Mouse (Mus musculus): ENCODE measurements at regions not wholly inside any gene's neighbourhood (a gene's known extent, or its start where the extent isn't known, plus 50 kb on each side); places are given as distances from the start of the nearest gene placed in this dataset.
A peak's percentile ranks its signal among the peaks of the same experiment; 100 is the strongest.

- no peak for DNase-seq (ENCODE audit: low spot score in 2 of 2)
These were observed 59.3 kb upstream of the Bcor start for GRCm38 (mm10) chrX:12219474-12219873.

DNA sequence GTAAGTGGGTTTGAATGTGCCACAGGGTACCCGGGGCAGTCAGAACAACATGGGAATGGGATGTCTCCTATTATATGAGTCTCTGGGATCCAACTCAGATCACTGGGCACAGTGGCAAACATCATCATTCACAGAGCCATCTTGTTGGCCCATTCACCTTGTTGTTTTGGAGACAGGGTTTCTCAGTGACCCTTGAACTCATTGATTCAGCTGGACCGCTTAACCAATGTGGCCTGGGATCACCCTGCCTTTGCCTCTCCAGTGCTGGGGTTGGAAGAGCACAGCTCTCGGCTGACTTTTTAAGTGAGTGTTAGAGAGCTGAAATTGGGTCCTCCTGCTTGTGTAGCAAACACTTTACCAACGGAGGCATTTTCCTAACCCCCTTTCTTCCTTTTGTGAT lies 64.2 kb upstream of the Bcor start:
- no peak for DNase-seq (ENCODE audit: low spot score in 2 of 2)

DNA sequence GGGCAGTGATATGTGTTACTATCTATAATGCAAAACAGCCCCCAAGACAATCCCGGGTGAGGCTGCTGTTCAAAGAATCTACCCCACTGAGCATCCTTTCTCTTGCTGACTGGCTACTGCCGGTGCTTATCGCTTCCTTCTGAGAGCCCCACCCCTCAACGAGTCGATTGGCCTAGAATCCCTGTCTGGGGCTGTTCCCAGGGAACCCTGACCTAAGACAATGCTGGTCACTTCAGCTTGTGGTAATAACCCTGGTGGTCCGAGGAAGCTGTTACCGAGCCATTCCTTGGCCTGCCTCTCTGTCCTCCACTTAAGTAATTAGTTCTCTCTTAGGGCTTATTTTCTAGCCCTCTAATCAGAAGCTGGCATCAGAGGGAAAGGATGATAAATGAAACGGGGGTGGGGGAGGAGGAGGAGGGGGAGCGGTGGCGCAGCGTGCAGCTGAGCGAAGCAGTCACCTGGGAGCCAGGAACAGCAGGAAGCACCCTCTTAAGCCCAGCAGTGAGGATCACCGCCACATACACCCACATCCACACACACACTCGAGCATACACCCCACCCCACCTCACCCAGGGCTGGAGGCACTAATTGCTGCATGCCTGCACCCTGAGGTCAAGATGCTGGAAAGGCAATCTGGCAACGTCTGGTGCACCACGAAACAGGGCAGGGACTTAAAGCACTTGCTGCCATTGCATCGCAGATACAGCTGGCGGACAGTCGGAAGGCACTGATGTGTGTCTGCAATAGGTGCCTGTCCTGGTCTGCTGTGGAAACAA lies 65.1 kb upstream of the Bcor start:
- DNase-seq (ENCODE audit: low spot score in 2 of 2), result peak; percentile 14 to 22

DNA sequence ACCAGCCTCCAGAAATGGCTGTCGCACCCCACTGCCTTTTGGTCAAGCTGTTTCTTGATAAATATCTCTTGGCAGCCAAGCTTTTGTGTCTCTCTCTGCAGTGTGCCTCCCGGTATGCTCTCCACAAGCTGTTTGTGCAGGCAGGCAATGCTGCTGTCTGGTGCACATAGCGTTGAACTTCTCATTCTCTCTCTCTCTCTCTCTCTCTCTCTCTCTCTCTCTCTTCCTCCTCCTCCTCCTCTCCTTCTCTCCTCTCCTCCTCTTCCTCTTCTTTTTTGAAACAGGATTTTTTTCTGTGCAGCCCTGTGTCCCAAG lies 65.7 kb upstream of the Bcor start:
- DNase-seq (ENCODE audit: low spot score in 2 of 2), result no peak

DNA sequence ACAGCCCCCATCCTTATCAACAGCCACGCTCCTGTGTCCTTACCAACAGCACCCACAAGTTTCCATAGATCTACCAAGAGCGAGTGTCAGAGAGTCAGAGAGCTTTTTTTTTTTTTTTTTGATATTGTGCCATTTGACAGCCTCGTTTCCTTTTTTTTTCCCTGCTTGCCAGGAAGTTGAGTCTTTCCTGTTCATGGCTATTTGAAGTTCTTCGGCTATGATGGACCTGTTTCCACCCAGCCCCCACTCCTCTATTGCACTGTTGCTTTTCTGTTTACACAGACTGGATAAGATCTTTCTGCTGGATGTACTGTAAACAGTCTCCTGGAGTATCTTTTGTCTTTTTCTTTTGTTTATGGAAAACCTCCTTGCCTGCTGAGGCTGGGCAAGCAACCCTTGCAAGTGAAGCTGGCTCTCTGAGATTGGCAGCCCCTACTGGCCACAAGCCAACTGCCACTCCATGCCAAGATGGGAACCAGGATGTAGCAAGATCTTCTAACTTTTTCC lies 80.4 kb upstream of the Bcor start:
- no peak for DNase-seq (ENCODE audit: low spot score in 2 of 2)

- no peak for DNase-seq (ENCODE audit: low spot score in 2 of 2)
These were observed 81.6 kb upstream of the Bcor start for GRCm38 (mm10) chrX:12241751-12242150.

- DNase-seq (ENCODE audit: low spot score in 2 of 2), result no peak
These were observed 88.9 kb upstream of the Bcor start for GRCm38 (mm10) chrX:12249071-12249470.

DNA sequence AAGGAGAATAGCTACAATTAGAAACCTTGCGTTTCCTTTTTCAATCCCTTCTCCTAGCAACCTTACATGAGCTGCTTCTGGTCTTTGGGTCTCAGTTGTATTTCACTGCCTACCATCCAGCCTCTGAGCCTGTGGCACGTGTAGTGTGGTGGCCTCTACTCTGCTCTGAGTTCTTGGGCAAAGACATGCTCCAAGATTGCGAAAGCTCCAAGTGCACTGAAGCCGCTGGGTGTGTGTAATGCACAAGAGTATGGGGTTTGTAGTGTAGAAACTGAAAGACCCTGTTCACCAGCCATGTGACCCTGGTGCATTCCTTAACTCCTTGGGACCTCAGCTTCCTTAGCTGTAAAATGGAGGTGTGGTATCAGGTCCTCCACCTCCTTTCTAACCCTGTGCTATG lies 89.8 kb upstream of the Bcor start:
- no peak for DNase-seq (ENCODE audit: low spot score in 2 of 2)

GRCm38 (mm10) chrX:12251853-12252679 lies 91.9 kb upstream of the Bcor start:
- DNase-seq (ENCODE audit: low spot score in 2 of 2), result peak; percentile 6 to 28

- DNase-seq (ENCODE audit: low spot score in 2 of 2), result peak in 1 of 2 experiments; percentile 37
These were observed 92.5 kb upstream of the Bcor start for GRCm38 (mm10) chrX:12252680-12253021.

- DNase-seq (ENCODE audit: low spot score in 2 of 2), result no peak
These were observed 96.6 kb upstream of the Bcor start for GRCm38 (mm10) chrX:12256758-12257157.

DNA sequence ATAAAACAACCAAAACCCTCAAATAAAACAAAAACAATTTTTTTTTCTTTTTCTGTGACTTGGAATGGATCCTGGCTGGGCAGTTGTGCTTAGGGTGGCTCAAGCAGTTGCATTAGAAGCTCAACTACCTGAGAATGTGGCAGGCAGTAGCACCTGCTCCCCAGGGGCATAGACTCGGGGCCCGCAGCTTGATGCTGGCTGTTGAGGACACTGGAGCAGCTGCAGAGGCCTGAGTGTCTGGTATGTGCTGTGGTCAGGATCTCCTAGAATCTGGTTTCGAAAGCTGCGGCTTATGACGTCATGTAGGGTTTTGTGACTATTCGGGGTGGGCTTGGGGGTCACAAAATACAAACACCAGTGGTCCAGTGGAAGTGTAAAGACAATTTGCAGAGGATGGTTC lies 103.7 kb upstream of the Bcor start:
- no peak for DNase-seq (ENCODE audit: low spot score in 2 of 2)

DNA sequence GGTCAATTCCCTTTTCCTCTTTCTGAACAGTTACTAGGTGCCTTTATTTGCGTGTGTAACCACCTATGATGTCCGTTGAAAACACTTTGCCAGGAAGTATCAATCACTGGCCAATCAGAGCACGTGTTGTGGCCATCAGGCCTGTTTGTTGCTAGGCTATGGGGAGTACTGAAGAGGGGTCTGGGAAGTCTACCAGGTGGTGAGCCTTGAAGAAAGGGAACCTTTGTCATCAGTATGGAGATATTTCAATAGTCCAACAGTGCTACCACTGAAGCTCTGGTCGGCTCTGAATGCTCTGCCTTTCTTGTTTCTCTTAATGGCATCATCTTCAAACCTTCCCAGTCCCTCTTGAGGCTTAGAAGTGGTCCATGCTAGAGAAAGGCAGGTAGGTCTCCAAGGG lies 124.6 kb upstream of the Bcor start:
- DNase-seq (ENCODE audit: low spot score in 2 of 2), result no peak

DNA sequence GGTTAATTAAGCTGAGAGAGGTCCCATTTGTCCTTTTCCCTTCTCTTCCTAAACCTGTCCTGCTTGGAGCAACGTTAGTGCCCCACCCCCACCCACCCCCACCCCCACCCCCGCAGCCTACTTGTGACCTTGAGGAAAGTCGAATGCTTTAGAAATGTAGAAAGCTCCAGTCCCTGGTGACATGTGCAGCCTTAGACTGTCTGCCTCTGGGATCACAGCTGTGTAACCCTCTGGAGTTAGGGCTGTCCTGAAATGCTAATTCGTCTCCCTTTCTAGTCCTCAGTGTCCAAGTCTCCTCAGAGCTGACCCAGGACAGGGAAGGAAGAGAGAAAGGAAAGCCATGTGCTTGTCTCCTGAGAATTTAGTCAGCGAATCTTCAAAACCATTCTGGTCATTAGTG lies 125.0 kb upstream of the Bcor start:
- no peak for DNase-seq (ENCODE audit: low spot score in 2 of 2)

DNA sequence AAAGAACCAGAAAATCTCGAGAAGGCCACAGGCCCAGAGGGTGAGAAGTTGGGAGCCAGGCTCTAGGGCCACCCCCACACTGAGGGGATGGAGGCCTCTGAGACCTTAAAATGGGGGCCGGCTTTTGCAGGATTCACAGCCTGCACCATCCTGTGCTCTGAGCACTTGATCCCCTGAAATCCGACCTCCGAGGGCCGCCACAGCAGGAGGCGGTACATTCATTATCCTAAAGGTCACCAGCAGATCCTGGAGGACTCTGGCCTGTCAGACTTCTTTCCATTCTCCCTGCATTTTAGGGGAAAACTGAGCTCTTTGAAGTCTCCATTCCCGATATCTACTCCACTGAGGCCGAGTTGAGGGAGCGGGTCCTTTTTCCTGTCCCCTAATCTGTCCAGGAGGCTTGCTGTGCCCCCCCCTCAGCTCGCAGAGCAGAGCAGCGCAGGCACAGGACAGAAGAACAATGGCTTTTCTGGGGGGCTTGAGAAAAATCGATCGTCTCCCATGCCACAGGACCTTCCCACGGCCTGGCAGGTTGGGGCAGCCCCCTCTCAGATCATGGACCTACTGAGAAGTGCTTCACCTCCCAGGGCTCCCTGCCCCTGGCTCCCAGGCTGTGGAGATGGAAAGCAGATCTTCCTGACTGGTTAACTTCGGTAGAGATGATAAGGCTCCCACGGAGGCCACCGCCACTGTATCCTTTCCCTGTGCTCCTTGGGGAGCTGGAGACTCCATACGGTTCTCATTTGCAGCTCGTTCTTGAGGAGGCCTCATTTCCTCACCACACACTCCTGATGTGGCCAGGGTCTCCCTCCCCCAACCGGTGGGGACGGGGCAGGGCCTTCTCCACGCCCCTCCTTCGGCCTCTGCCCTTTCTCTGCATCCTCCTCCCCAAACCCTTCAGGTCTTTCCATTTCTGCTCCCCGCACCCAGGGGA lies 126.1 kb upstream of the Bcor start:
- DNase-seq (ENCODE audit: low spot score in 2 of 2), result no peak

- no peak for DNase-seq (ENCODE audit: low spot score in 2 of 2)
These were observed 126.9 kb upstream of the Bcor start for GRCm38 (mm10) chrX:12286910-12287522.

GRCm38 (mm10) chrX:12287656-12288561 lies 127.8 kb upstream of the Bcor start:
- DNase-seq (ENCODE audit: low spot score in 2 of 2), result no peak

DNA sequence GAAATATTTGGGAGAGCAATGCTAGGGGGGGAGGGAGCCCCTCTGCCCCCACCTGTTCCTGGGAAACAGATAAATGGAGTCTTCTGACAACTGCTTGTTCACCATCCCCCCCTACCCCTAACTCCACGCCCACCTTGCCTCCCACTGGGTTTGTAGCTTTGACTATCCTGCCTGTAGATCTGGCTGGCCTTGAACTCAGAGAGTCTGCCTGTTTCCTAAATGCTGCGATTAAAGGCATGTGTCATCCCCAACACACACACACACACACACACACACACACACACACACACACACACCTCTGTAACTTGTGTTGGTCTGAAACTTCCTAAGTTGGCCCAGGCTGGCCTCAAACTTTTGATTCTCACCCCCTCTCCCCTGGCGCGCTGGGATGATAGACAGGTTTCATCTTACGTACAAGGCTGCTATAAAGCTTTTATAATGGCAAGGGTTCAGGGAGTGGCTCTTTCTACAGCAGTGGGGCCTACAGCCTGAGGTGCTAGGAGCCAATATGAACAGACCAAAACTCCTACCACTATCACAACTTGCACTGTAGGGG lies 128.5 kb upstream of the Bcor start:
- DNase-seq (ENCODE audit: low spot score in 2 of 2), result no peak

DNA sequence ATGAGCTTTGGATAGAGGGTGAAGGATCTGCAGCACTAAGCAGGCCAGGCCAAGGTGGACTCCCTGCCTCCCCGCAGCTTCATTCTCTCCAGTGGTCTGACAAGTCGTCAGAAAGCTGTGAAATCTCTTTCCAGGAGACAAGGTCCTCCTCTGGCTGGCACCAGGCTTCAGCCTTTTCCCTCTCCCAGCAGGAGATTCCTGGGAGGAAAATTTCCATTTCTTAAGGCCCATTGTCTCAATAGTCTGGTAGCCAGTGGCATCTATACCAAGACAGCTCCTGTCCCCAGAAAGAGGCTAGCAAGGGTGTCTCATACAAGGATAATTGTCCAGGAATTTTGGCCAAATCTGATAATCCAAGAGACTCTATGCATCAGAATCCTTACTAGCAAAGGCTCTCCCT lies 133.0 kb upstream of the Bcor start:
- no peak for DNase-seq (ENCODE audit: low spot score in 2 of 2)

GRCm38 (mm10) chrX:12294452-12294851 lies 134.3 kb upstream of the Bcor start:
- no peak for DNase-seq (ENCODE audit: low spot score in 2 of 2)
